Mouse (Mus musculus) heart, adult 2 months (tissue): ENCODE measurements around the gene Appbp2. TPM values are rescaled to one million over a fixed set of nuclear protein-coding genes. Genes with fewer than 3 reads are reported as not detected.

ENCODE experiments used
- DNase-seq, 2 experiments: peaks; one replicate each; pipeline ENCODE4 v3.0.0; 2021
- H3K27ac ChIP-seq: fragments of 200-600 bp; 2 replicates; pipeline ENCODE4 v1.8.1; 2022
- H3K27me3 ChIP-seq: fragments of 200-500 bp; 2 replicates; pipeline ENCODE4 v1.6.1; 2012; ENCODE audit warnings: mild to moderate bottlenecking, low read length, inconsistent platforms, mixed read lengths; ENCODE audit not compliant: control insufficient read depth, insufficient read depth
- H3K36me3 ChIP-seq: fragments of 200-500 bp; 2 replicates; pipeline ENCODE4 v1.6.1; 2012; ENCODE audit warnings: low read length, inconsistent platforms; ENCODE audit not compliant: control insufficient read depth, insufficient read depth
- H3K4me1 ChIP-seq: fragments of 200-500 bp; 2 replicates; pipeline ENCODE4 v1.6.1; 2011; ENCODE audit warnings: low read length; ENCODE audit not compliant: control insufficient read depth, insufficient read depth
- H3K4me3 ChIP-seq: fragments of 200-600 bp; 2 replicates; pipeline ENCODE4 v1.8.1; 2022
- H3K79me2 ChIP-seq: fragments of 200-500 bp; replicated peaks from 2 replicates; pipeline ENCODE4 v1.6.1; 2012; ENCODE audit warnings: mild to moderate bottlenecking, inconsistent platforms, low read length, moderate library complexity, mixed read lengths; ENCODE audit not compliant: control insufficient read depth, insufficient read depth
- H3K9ac ChIP-seq: fragments of 200-500 bp; 2 replicates; pipeline ENCODE4 v1.6.1; 2012; ENCODE audit warnings: low read depth, mild to moderate bottlenecking, control low read depth, inconsistent platforms, low read length, mixed read lengths
- CTCF ChIP-seq: fragments of 200-600 bp; IDR thresholded peaks from 2 replicates; pipeline ENCODE4 v1.8.1; 2022; ENCODE audit warnings: antibody characterized with exemption, mild to moderate bottlenecking, moderate library complexity
- EP300 ChIP-seq: fragments of 200-500 bp; IDR thresholded peaks from 2 replicates; pipeline ENCODE4 v1.6.1; 2011; ENCODE audit warnings: low read depth, low read length, control low read depth; ENCODE audit not compliant: insufficient read depth
- POLR2A ChIP-seq: fragments of 200-500 bp; IDR thresholded peaks from 2 replicates; pipeline ENCODE4 v1.6.1; 2011; ENCODE audit warnings: mild to moderate bottlenecking, low read depth, low read length, control low read depth; ENCODE audit not compliant: insufficient read depth
- WGBS: fragments of 180-500 bp; shearing (Covaris S2); methylation state at CpG from one replicate; pipeline ENCODE4 v1.1.7; 2018; 5-methylcytosine and 5-hydroxymethylcytosine counted together
- intact Hi-C: fragments of 180-260 bp; cut with DNase I; formaldehyde crosslinking; loops from one replicate; pipeline ENCODE4 v1.15.1; 2025
- polyA plus RNA-seq: library from polyadenylated mRNA; depleted of rRNA; stranded (reverse); fragments of >200 nt; gene quantifications from 2 replicates; pipeline ENCODE4 v1.2.3, GENCODE M21; 2012
- total RNA-seq, 2 experiments: library from RNA; stranded (reverse); gene quantifications; 2 replicates each; pipeline ENCODE4 v1.2.3; 2021

The Appbp2 gene
- total and polyA plus RNA-seq, 3 experiments: 6.8 to 16.1 (median 14.6) TPM

DNA sequence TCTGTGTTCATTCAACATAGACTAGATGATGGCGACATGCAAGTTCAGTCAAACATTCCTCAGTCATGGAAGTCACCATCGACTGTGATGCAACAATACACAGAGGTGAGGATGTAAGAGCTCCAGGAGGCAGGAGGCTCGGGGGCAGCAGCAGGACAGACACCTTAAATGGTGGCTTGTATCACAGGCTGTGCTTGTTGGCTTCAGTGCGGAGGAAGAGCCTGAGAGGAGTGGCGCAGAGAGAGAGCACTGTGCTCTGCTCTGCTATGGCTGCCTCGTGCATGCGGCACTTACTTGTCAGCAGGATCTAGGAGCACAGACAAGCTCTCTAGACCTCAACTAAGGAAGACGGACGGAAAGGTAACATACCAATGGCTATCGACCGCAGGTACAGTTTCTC is 40.7 kb downstream of the Appbp2 start:
- no peak for DNase-seq
- Histone ChIP-seq H3K9ac (no peak overlapping the region), H3K27ac (no peak overlapping the region), H3K27me3 (no peaks in the 10 kb centered on the region), H3K79me2 (no peaks in the 10 kb centered on the region), H3K36me3 (peaks cover 2% of the 10 kb centered on the region), H3K4me1 (no peaks in the 10 kb centered on the region), H3K4me3 (no peak overlapping the region)
- WGBS: 92% methylated on average over 11 of the region's 11 CpGs
- intact Hi-C loops: no loop called here
- TF ChIP-seq EP300 (no peak), CTCF (no peak), POLR2A (no peak)

DNA sequence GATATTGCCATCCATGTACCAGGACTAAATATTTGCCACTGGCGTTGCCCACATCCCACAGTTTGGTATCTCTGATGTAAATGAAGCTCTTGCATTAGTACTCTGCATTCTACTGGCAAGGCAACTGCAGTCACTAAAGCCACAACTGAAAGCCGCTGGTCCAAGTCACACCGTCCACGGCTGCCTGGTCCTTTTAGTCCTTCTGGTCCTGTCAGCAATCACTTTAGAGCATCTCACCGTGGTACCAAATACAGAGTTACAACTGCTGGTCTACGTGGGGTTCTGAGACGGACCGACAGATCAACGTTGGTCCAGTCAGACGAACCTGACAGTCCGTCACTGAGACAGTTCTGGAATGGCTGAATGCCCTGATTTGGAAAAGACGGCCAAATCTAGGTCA is 44.2 kb downstream of the Appbp2 start:
- WGBS: 92% methylated on average over 12 of the region's 12 CpGs
- no peak overlapping the region for H3K9ac ChIP-seq
- H3K4me3 ChIP-seq: no peak overlapping the region
- H3K27me3 ChIP-seq: no peaks in the 10 kb centered on the region
- H3K27ac ChIP-seq: no peak overlapping the region
- H3K4me1 ChIP-seq: no peaks in the 10 kb centered on the region
- H3K79me2 ChIP-seq: no peaks in the 10 kb centered on the region
- intact Hi-C loops: no loop called here
- DNase-seq: no peak
- TF ChIP-seq EP300 (no peak), POLR2A (no peak), CTCF (no peak)
- H3K36me3 ChIP-seq: peaks cover 2% of the 10 kb centered on the region

DNA sequence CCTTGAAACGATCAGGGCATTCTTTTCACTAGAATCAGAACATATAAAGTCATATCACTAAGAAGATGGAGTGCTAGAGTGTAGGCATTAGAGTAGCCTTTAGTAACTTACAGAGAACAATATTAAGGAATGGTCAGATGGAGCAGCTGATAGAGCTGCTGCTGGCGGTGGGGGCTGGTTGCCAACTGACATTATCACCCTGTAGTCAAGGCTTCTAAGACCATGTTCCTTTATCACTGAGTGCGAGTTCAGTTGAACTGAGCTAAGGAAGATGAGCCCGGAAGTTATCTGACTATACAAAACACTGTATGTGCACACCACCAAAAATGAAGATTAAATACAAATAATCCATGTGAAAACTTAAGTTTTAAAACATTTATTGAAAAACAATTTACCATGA is 45.8 kb downstream of the Appbp2 start:
- Histone ChIP-seq H3K27me3 (no peaks in the 10 kb centered on the region), H3K36me3 (no peaks in the 10 kb centered on the region), H3K27ac (no peak overlapping the region), H3K9ac (no peak overlapping the region), H3K4me3 (no peak overlapping the region), H3K4me1 (no peaks in the 10 kb centered on the region), H3K79me2 (no peaks in the 10 kb centered on the region)
- intact Hi-C loops: loop anchor here (10.0 kb wide), 1 partner anchor 174 kb away; no protein-coding TSS in a partner anchor
- TF ChIP-seq CTCF: no peak
- no peak for TF ChIP-seq POLR2A
- no peak for TF ChIP-seq EP300
- no peak for DNase-seq
- WGBS: 86% methylated on average over 4 of the region's 4 CpGs

DNA sequence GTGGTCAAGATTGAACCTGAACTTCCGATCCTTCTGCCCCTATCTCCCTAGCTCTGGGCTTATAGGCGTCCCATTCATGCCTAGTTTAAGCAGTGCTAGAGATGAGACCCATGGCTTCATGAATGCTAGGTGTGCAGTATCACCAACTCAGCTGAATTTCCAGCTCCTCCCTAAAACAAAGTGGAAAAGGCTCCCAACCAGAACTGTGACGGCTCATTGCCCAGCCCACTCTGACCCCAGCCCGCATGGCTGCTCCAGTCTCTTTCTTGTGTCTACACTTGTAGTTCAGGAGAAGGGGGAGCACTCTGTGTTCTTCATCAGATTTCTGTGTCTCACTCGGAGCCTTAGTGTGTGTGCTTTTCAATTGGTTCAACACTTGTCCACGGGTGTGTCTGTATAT is 50.1 kb downstream of the Appbp2 start:
- no peak overlapping the region for H3K9ac ChIP-seq
- intact Hi-C loops: loop anchor here (5.0 to 10.0 kb wide), 2 partner anchors 170 to 268 kb away; partner anchors contain the start of gene Znhit3
- H3K27me3 ChIP-seq: no peaks in the 10 kb centered on the region
- TF ChIP-seq EP300 (no peak), CTCF (no peak), POLR2A (no peak)
- no peaks in the 10 kb centered on the region for H3K79me2 ChIP-seq
- H3K4me3 ChIP-seq: no peak overlapping the region
- no peaks in the 10 kb centered on the region for H3K36me3 ChIP-seq
- H3K4me1 ChIP-seq: no peaks in the 10 kb centered on the region; the same call in 1 of the 2 replicates
- DNase-seq: no peak
- no peak overlapping the region for H3K27ac ChIP-seq
- WGBS: 91% methylated on average over 6 of the region's 6 CpGs

DNA sequence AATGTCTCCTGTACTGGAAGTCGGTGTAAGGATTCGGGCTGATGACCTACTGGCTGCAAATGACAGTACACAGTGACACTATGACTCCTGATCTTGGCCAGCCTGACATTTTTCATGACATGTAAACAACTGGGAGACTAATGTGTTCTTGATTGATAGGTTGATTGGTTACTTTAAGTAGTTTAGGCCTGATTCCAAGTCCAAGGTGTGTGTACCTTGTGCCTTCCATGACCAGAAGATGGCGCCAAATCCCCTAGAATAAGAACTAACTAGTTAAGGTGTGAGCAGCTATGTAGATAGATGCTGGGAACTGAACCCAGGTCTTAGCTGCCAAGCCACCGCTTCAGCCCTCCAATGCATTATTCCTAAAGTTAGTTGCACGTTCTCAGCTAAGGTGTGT is 50.8 kb downstream of the Appbp2 start:
- Histone ChIP-seq H3K9ac (no peak overlapping the region), H3K27ac (no peak overlapping the region), H3K36me3 (no peaks in the 10 kb centered on the region), H3K27me3 (no peaks in the 10 kb centered on the region), H3K4me3 (no peak overlapping the region), H3K79me2 (no peaks in the 10 kb centered on the region), H3K4me1 (no peaks in the 10 kb centered on the region; the same call in 1 of the 2 replicates)
- WGBS: 76% methylated on average over 5 of the region's 5 CpGs
- TF ChIP-seq CTCF: peak; percentile 73
- TF ChIP-seq EP300: no peak
- no peak for TF ChIP-seq POLR2A
- intact Hi-C loops: loop anchor here (5.0 to 10.0 kb wide), 2 partner anchors 169 to 267 kb away; partner anchors contain the start of gene Znhit3
- DNase-seq: peak; percentile 15 to 26

DNA sequence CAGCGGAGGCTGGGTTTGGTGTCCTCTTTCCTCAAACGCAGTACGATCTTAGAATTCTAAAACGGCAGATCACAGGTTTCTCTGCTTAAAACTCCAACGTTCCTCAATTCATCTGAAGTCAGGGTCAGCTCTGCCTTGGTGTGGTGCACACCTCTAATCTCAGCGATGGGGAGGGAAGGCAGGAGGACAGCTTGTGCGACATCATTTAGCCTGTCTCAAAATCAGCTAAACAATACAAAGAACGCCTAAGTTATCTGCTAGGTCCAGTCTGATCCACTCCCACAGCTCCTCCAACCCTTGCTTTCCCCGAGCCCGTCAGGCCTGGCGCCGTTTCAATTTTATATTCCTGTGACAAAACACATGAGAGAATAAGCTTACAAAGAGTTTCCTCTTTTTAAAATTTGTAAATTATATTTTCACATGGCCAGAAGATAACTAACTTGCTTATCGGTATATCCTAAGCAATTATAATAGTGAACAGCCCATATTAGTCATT is 51.6 kb downstream of the Appbp2 start:
- WGBS: 16% methylated on average over 13 of the region's 13 CpGs
- Histone ChIP-seq H3K27me3 (no peaks in the 10 kb centered on the region), H3K79me2 (no peaks in the 10 kb centered on the region), H3K4me1 (no peaks in the 10 kb centered on the region; the same call in 1 of the 2 replicates), H3K4me3 (peak overlapping the region; percentile 46), H3K9ac (no peak overlapping the region), H3K27ac (no peak overlapping the region), H3K36me3 (no peaks in the 10 kb centered on the region)
- TF ChIP-seq EP300 (no peak), POLR2A (no peak), CTCF (no peak)
- DNase-seq: no peak
- intact Hi-C loops: loop anchor here (5.0 to 10.0 kb wide), 2 partner anchors 169 to 266 kb away; partner anchors contain the start of gene Znhit3
